Mouse (Mus musculus): Measurements from ENCODE around the gene Ppp4c. TPM values are rescaled to one million over a fixed set of nuclear protein-coding genes. Genes with fewer than 3 reads are reported as not detected.

Ppp4c gene
- polyA plus RNA-seq, 2 experiments, result 238 to 268 TPM

DNA sequence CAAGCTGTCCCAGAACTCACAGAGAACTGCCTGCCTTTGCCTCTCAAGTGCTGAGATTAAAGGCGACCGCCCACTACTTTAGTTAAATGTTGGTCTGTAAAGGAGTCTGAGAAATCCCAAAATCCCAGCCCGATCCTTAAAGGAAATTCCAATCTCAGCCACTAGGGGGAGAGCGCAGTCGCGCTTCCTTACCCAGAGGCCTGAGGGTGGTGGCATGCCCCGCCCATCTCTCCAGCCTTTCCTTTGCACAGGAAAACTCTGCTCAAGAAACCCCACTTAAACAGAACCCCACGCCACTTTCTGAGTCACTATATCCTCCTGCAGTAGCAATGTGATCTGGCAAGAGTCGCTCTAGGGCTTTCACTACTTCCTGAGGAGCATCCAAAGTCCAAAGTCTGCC, 37.4 kb downstream of the Ppp4c start:
- H3K36me3 ChIP-seq (ENCODE audit: control insufficient read depth, insufficient read depth, low read length), result no peaks in the 10 kb centered on the region
- H3K4me3 ChIP-seq (replicated peaks; ENCODE audit: low read length), result no peak overlapping the region
- H3K4me2 ChIP-seq (replicated peaks; ENCODE audit: low read depth, low read length, severe bottlenecking), result no peak overlapping the region
- WGBS, result under 1% methylated on average over 9 of the region's 9 CpGs
- no peaks in the 10 kb centered on the region for H3K9me3 ChIP-seq (ENCODE audit: control insufficient read depth, low read length)
- H3K27ac ChIP-seq (replicated peaks; ENCODE audit: low read depth, low read length), result no peak overlapping the region
- peak; percentile 66; the same call in 1 of the 2 replicates for ATAC-seq (ENCODE audit: low FRiP score, low read depth)
- DNase-seq (ENCODE audit: low spot score), result peak; percentile 88
- no peaks in the 10 kb centered on the region for H3K4me1 ChIP-seq (ENCODE audit: control insufficient read depth, insufficient read depth, low read length)
- H3K9ac ChIP-seq (ENCODE audit: low read depth, low read length, severe bottlenecking), result no peak overlapping the region
- no peaks in the 10 kb centered on the region for H3K27me3 ChIP-seq (ENCODE audit: control insufficient read depth, insufficient read depth, low read length)
- 0 out of 2 replicates have a peak, but pooled peaks have one; percentile 19 for TF ChIP-seq POLR2A (IDR thresholded peaks at IDR 0.05; ENCODE audit: borderline replicate concordance, extremely low read depth, insufficient read depth, insufficient read length)

DNA sequence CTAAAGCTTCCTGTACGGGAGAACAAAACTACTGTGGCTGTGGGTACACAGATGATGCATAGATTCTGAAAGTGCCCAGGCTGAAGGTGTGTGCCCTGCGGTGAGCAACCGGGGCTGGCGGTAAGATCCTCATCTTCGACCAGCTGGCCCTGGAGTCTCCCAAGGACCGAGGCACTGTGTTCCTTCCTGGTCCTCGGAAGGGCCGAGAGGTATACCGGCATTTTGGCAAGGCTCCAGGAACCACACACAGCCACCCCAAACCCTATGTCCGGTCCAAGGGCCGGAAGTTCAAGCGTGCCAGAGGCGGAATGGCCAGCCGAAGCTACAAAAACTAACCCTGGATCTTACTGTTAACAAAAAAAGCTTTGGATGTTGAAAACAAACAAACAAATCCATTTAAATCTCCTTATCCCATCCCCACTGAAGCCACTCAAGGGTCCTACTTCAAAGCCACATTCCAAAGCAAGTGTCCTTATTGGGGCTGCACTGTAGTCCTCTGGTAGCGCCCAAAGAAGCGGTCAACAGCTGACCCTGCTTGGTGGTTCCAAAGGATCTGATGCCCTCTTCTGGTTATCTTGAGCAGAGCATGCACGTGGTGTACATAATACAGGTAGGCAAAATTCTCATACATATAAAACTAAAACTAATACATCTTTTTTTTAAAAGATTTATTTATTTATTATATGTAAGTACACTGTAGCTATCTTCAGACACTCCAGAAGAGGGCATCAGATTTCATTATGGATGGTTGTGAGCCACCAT, 42.5 kb downstream of the Ppp4c start:
- DNase-seq (ENCODE audit: low spot score), result no peak
- Histone ChIP-seq H3K9me3 (ENCODE audit: control insufficient read depth, low read length) (no peaks in the 10 kb centered on the region), H3K4me2 (replicated peaks; ENCODE audit: low read depth, low read length, severe bottlenecking) (no peak overlapping the region), H3K27ac (replicated peaks; ENCODE audit: low read depth, low read length) (no peak overlapping the region), H3K9ac (ENCODE audit: low read depth, low read length, severe bottlenecking) (no peak overlapping the region), H3K27me3 (ENCODE audit: control insufficient read depth, insufficient read depth, low read length) (no peaks in the 10 kb centered on the region), H3K36me3 (ENCODE audit: control insufficient read depth, insufficient read depth, low read length) (no peaks in the 10 kb centered on the region), H3K4me3 (replicated peaks; ENCODE audit: low read length) (no peak overlapping the region), H3K4me1 (ENCODE audit: control insufficient read depth, insufficient read depth, low read length) (no peaks in the 10 kb centered on the region)
- TF ChIP-seq POLR2A (IDR thresholded peaks at IDR 0.05; ENCODE audit: borderline replicate concordance, extremely low read depth, insufficient read depth, insufficient read length), result no peak
- WGBS, result 98% methylated on average over 17 of the region's 17 CpGs
- ATAC-seq (ENCODE audit: low FRiP score, low read depth), result no peak

DNA sequence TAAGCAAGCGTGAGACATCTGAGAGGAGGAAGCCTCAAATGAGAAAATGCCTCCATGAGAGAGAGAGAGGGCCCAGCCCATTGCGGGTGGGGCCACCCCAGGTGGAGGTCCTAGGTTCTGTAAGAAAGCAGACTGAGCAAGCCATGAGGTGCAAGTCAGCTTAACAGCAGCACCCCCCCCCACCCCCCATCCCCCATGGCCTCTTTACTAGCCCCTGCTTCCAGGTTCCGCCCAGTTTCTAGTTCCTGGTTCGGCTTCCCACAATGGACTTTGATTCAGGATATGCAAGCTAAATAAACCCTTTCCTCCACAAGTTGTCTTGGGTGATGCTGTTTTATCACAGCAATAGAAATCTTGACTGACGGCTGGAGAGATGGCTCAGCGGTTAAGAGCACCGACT, 43.5 kb downstream of the Ppp4c start:
- H3K27ac ChIP-seq (replicated peaks; ENCODE audit: low read depth, low read length), result no peak overlapping the region
- H3K9me3 ChIP-seq (ENCODE audit: control insufficient read depth, low read length), result no peaks in the 10 kb centered on the region
- no peaks in the 10 kb centered on the region for H3K27me3 ChIP-seq (ENCODE audit: control insufficient read depth, insufficient read depth, low read length)
- no peaks in the 10 kb centered on the region for H3K4me1 ChIP-seq (ENCODE audit: control insufficient read depth, insufficient read depth, low read length)
- WGBS, result 68% methylated on average over 7 of the region's 7 CpGs
- DNase-seq (ENCODE audit: low spot score) (no peak), ATAC-seq (ENCODE audit: low FRiP score, low read depth) (no peak)
- H3K4me2 ChIP-seq (replicated peaks; ENCODE audit: low read depth, low read length, severe bottlenecking), result no peak overlapping the region
- no peak for TF ChIP-seq POLR2A (IDR thresholded peaks at IDR 0.05; ENCODE audit: borderline replicate concordance, extremely low read depth, insufficient read depth, insufficient read length)
- H3K4me3 ChIP-seq (replicated peaks; ENCODE audit: low read length), result no peak overlapping the region
- no peaks in the 10 kb centered on the region for H3K36me3 ChIP-seq (ENCODE audit: control insufficient read depth, insufficient read depth, low read length)
- H3K9ac ChIP-seq (ENCODE audit: low read depth, low read length, severe bottlenecking), result no peak overlapping the region

DNA sequence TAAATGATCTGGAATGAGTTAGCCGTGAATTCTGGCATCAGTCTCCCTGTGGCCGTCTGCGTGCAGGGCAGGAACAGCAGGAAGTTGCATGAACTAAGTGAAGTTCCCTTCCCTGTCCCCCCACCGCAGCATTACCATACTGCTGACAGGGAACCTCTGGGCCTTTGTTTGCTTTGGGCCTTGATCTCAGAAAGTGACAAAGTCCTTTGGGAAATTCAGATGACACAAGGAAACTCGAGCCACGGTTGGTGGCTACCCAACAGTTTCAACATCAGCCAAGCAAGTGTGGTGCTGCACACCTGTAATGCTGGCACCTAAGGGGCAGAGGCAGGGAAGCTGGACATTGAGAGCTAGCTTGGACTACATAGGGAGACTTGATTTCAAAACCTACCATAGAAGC, 45.5 kb downstream of the Ppp4c start:
- H3K4me3 ChIP-seq (replicated peaks; ENCODE audit: low read length), result no peak overlapping the region
- no peaks in the 10 kb centered on the region for H3K36me3 ChIP-seq (ENCODE audit: control insufficient read depth, insufficient read depth, low read length)
- H3K27me3 ChIP-seq (ENCODE audit: control insufficient read depth, insufficient read depth, low read length), result no peaks in the 10 kb centered on the region
- H3K9ac ChIP-seq (ENCODE audit: low read depth, low read length, severe bottlenecking), result no peak overlapping the region
- H3K9me3 ChIP-seq (ENCODE audit: control insufficient read depth, low read length), result no peaks in the 10 kb centered on the region
- 21% methylated on average over 6 of the region's 6 CpGs for WGBS
- DNase-seq (ENCODE audit: low spot score) (no peak), ATAC-seq (ENCODE audit: low FRiP score, low read depth) (no peak)
- H3K4me2 ChIP-seq (replicated peaks; ENCODE audit: low read depth, low read length, severe bottlenecking), result no peak overlapping the region
- H3K4me1 ChIP-seq (ENCODE audit: control insufficient read depth, insufficient read depth, low read length), result no peaks in the 10 kb centered on the region
- TF ChIP-seq POLR2A (IDR thresholded peaks at IDR 0.05; ENCODE audit: borderline replicate concordance, extremely low read depth, insufficient read depth, insufficient read length), result no peak
- H3K27ac ChIP-seq (replicated peaks; ENCODE audit: low read depth, low read length), result no peak overlapping the region

DNA sequence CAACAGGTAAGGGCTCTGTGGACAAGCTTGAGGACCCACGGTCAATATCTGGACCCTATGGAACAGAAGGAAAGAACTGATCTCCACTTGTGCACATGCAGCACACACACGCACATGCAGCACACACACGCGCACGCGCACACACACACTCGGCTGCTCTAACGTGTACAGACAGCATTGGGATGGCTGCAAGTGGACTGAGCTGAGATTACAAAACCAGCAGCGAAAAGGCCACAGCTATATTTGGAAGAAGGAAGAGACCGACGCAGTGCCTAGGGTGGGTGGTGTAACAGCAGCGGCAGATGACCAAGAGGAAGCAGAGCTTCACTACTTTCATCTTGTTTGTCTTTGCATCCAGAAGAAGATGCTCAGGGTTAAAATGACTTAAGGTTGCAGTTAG, 46.2 kb downstream of the Ppp4c start:
- no peak overlapping the region for H3K9ac ChIP-seq (ENCODE audit: low read depth, low read length, severe bottlenecking)
- TF ChIP-seq POLR2A (IDR thresholded peaks at IDR 0.05; ENCODE audit: borderline replicate concordance, extremely low read depth, insufficient read depth, insufficient read length), result no peak
- no peaks in the 10 kb centered on the region for H3K36me3 ChIP-seq (ENCODE audit: control insufficient read depth, insufficient read depth, low read length)
- WGBS, result 88% methylated on average over 12 of the region's 12 CpGs
- no peak overlapping the region for H3K4me2 ChIP-seq (replicated peaks; ENCODE audit: low read depth, low read length, severe bottlenecking)
- H3K27me3 ChIP-seq (ENCODE audit: control insufficient read depth, insufficient read depth, low read length), result no peaks in the 10 kb centered on the region
- H3K4me1 ChIP-seq (ENCODE audit: control insufficient read depth, insufficient read depth, low read length), result no peaks in the 10 kb centered on the region
- no peak overlapping the region for H3K4me3 ChIP-seq (replicated peaks; ENCODE audit: low read length)
- no peak overlapping the region for H3K27ac ChIP-seq (replicated peaks; ENCODE audit: low read depth, low read length)
- DNase-seq (ENCODE audit: low spot score) (no peak), ATAC-seq (ENCODE audit: low FRiP score, low read depth) (no peak)
- H3K9me3 ChIP-seq (ENCODE audit: control insufficient read depth, low read length), result no peaks in the 10 kb centered on the region

Measured in limb, embryonic 14.5 days (tissue).